Mouse (Mus musculus) embryonic fibroblast, embryonic 13.5 days (primary cell): ENCODE measurements at regions not wholly inside any gene's neighbourhood (a gene's known extent, or its start where the extent isn't known, plus 50 kb on each side); places are given as distances from the start of the nearest gene placed in this dataset.

Experiments
- CTCF ChIP-seq: IDR thresholded peaks from 2 replicates; pipeline ENCODE4 v1.5.1; 2011; ENCODE audit warnings: mild to moderate bottlenecking, control low read depth, low read length, moderate library complexity, borderline replicate concordance; ENCODE audit not compliant: insufficient read depth
- POLR2A ChIP-seq: IDR thresholded peaks from 2 replicates; pipeline ENCODE4 v1.6.1; 2011; ENCODE audit warnings: low read depth, mild to moderate bottlenecking, control low read depth, low read length, moderate library complexity

GRCm38 (mm10) chr2:169373069-169373468 is 214.5 kb downstream of the Gm11011 start:
- TF ChIP-seq POLR2A (no peak), CTCF (no peak)
